Mouse (Mus musculus): ENCODE data around the gene Garnl3.

DNA sequence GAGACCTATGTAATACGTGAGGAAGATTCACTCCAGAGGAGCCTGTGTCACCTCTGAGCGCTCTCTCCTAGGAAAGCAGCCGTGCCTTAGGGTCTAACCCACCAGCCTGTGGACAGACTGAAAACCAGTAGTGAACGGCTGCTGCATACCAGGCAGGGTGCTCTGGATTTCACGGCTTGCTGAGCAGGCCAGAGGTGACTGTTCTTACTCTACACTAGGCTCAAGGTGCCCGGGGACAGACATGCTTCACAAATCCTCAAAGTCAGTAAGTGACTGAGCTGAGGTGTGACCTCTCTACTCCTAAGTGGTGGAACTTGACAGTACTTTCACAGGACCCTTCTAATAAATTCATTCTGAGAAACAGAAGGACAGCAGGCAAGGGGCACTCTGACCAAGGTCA, 108.6 kb downstream of the Garnl3 start:
- TF ChIP-seq POLR2A (IDR thresholded peaks at IDR 0.05; ENCODE audit: control insufficient read depth, extremely low read depth, insufficient read depth, low read length, poor library complexity): no peak
- no peak for TF ChIP-seq CTCF (IDR thresholded peaks at IDR 0.05; ENCODE audit: borderline replicate concordance, control insufficient read depth, extremely low read depth, insufficient read depth, low read length, poor library complexity)

Measured in thymus, adult 2 months (tissue).